Mouse (Mus musculus): ENCODE data around the gene Gmds.

The Gmds gene

DNA sequence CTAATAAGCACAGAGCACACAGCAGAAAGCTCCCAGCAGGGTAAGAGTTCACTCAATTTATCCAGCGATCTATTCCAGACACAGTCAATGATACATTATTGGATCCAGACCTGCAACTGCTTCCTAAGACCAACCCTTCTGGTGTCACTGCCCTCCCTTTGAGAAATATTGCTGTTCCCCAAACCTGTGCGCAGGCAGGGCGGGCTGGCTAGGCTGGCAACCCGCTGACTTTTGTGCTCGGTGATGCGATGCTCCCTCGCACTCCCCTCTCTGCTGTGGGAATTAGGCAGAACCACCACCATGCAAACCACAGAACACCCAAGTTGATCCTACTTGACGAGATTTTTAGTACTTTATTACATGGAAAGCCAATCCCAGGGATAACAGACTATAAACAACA, 304.4 kb downstream of the Gmds start:
- no peak for DNase-seq (ENCODE audit: low spot score)

- no peak for DNase-seq (ENCODE audit: low spot score)
Observed at GRCm38 (mm10) chr13:32026226-32026975, 312.1 kb downstream of the Gmds start.

- DNase-seq (ENCODE audit: low spot score) = no peak
Observed at GRCm38 (mm10) chr13:32024822-32025221, 313.7 kb downstream of the Gmds start.

DNA sequence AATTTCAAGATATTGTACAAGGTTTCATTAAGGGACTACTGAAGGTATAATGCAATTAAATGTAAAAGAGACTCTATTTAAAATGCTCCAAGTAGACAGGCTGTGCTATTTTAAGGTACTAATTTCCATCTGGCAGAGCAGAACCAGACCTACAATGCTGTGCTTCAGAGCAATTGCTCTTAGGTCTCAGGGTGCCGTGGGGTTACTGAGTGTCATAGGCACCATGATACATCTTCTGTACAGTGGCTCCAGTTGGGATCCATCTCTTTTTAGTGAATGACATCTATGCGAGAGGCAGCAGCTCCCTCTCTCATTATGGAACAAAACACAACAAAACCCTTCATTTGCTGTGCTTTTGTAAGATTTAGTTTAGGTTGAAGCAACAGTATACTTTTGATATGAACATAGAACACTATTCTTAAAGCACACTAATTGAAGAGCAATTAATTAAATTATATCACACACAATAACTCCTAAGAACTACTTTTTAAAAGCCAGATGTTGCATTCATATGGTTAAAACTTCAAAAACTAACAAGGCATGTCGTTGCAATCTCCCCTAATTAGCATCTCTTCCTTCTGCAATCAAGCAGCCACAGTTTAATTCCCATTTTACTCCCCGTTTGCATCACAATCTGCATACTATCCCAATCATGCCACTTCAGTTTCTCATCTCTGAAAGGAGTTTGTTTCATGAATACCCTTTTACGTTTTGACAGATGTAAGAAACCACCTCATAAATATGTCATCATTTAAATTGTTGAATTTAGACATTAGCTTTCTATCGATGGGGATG, 317.9 kb downstream of the Gmds start:
- DNase-seq (ENCODE audit: low spot score) = no peak

DNA sequence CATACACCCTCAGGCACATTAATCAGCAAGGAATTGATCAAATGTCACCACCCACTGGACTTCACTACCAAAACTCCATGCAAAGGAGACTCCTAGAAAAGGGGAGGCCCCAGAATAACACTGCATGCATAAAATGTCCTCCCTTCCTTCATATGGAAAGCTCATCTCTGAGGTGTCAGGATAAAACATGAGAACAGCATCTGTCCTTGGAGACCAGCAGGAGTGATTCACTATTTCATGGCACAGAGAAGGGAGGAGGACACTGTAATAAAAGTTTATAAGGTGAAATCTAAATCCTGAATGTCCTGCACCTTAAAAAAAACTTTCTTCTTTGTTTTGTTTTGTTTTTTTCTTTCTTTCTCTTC, 319.3 kb downstream of the Gmds start:
- DNase-seq (ENCODE audit: low spot score) = no peak

- DNase-seq (ENCODE audit: low spot score) = peak; percentile 5
Observed at GRCm38 (mm10) chr13:32018518-32019255, 319.9 kb downstream of the Gmds start.

- no peak for DNase-seq (ENCODE audit: low spot score)
Observed at GRCm38 (mm10) chr13:32008802-32009201, 329.7 kb downstream of the Gmds start.

- DNase-seq (ENCODE audit: low spot score) = no peak
Observed at GRCm38 (mm10) chr13:32008116-32008641, 330.4 kb downstream of the Gmds start.

DNA sequence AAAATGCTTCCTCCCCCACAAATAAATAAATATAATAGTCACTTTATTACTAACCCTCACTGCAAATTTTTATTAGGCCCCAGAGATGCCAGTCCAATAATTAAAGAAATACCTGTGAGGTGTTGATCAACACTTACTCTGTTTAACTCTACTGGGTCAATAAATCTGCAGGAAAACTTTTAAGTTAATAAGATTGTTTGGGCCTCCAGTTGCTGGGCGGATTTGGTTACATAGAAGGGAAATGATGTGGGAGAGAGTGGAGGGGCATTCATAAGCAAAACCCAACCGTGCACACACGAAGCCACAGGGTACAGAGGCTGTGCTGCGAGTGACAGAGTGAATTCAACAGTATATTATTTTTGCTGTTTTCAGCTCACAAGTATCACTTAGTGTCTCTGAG, 345.1 kb downstream of the Gmds start:
- no peak for DNase-seq (ENCODE audit: low spot score)

DNA sequence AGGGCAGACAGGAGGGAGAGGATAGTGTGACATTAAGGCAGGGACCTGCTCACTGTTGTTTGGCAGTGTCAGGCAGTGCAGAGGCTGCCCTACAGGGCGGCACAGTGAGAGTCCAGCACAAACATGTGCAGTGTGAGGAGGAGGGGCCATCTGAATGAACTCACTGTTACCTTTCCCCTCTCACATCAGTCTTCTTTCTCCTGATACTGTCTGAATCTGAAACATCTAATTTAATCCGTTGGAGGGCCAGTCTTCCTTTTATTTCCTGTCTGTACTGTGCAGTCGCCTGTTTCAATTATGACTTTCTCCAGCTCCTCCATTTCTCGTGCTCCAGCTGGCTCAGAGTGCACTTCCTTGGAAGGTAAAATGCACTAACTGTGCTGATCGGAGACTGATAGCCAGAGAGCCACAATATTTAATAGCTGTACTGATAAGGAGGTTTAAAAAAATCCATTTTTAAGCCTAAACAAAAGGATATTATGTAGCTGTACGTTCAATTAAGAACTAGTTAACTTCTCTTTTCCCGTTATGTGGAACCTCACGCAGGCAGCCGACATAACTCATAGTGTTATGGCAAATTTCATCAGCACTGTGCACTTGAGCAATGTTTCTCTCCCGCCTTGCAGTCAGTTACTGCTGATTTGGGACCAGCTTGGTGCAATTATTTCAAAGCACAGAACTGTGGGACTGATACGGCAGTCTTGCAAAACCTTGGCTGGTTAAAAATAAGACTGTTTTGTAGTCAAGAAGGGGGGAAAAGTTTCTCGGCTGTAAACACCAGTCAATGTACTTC, 345.9 kb downstream of the Gmds start:
- peak; percentile 4 for DNase-seq (ENCODE audit: low spot score)

GRCm38 (mm10) chr13:31981198-31981597, 357.3 kb downstream of the Gmds start:
- no peak for DNase-seq (ENCODE audit: low spot score)

GRCm38 (mm10) chr13:31978126-31978525, 360.4 kb downstream of the Gmds start:
- no peak for DNase-seq (ENCODE audit: low spot score)

DNA sequence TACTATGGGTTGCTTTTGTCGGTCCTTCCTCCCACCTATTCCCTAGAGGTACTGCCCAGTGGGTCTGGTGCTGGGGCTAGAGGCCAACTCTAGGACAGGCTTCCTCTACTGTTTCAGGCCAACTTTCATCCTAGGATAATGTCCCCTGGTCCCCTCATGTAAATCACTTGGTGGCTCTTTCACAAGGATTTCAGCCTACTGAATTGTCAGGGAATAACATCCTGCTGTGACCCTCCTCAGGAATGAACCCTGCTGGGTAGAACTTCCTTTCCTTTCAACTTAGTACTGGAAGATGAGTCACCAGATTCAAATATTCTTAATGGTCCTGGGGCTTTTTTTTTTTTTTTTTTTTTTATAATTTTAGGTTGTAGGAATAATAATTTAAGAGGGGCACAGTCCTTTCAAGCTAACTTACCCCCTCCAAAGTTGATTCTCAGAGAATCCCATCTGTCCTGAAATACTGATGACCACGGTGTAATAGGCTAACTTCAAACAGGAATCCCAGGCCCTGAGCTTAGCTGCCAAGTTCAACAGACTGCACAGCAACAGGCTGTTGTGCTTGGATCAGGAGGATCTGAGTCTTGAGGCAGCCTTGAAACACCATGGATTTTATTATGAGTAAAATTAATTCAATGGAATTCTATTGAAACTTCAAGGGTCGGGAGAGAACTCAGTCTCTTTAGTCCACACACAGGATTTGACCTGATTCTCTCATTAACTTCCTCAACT, 363.6 kb downstream of the Gmds start:
- no peak for DNase-seq (ENCODE audit: low spot score)

DNA sequence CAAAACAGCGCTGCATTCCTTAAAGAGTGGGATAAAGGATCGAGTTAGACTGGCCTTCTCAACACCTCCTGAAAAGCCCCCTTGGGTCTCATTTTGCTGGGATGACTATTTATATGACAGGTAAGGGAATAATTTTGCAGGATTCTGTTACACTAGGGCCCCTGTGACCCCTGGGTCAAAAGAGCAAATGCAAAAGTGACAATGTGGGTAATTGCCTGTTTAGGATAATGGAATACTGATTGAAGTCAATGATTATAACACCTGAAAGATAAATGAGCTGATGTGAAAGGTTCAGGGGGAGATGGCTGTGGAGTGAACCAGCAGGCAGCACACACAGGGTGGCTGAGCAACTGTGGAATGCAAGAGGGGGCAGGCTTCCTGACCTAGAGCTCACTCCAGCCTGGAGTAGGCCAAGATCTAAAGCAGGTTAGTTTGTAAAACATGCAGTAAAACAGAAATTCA, 367.5 kb downstream of the Gmds start:
- DNase-seq (ENCODE audit: low spot score) = no peak

DNA sequence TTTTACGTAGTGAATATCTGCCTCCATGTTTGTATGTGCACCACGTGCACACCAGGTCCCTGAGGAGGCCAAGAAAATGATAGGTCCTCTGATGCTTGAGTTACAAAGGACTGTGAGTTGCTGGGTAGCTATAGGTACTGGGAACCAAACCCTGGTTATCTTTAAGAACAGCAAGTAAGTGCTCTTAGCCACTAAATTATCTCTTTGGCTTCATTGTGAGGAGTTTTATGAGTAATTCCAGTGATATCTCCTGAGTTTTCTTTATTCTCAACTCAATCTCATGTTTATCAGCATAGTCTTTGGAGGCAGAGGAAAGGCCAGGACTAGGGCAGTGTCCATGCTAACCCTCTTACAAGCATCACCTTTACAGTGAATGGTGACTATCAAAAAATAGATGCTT, 370.3 kb downstream of the Gmds start:
- no peak for DNase-seq (ENCODE audit: low spot score)

DNA sequence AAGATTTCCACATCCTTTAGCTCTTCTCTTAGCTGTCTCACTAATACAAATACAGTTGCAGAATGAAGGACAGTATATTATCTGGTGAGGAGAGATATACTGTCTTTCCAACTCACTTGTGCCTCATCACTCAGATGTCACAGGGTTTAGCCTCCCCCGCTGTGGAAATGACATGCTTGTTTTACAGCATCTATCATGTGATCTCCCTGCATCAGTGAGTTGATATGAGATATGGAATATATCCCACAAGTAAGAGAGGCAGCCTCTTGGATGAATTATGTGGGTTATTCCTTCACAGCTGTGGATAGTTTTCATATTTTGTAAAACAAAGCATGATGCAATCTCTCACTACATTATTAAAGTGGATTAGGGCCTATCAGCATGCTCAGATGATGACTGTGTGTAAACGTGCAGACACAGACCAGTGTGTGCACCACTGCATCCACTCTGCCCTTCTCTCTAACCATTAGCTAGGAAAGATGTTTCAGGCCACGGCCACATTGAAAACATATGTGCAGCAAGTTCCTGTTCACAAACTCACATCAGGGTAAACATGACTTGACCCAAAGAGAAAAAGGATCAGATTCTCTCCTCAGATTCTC, 371.5 kb downstream of the Gmds start:
- DNase-seq (ENCODE audit: low spot score) = no peak

DNA sequence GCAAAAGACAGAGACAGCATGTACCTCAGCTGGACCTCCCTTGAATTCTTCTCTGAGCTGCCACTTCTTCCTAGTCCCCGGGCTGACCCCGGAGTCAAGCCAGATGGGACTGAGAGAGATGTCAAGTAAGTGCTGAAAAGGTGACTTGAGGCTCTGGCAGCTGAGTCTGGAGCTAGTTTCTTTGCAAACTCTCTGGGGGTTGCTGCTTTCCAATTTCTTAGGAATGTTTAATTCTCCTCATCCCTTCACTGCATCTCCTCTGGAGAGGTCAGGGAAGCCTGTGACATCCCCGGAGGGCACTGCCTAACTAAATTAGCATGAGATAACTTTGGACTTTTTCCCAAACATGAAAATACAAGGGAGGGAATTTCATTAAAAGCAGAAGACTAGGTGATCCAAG, 378.0 kb downstream of the Gmds start:
- DNase-seq (ENCODE audit: low spot score) = no peak

DNA sequence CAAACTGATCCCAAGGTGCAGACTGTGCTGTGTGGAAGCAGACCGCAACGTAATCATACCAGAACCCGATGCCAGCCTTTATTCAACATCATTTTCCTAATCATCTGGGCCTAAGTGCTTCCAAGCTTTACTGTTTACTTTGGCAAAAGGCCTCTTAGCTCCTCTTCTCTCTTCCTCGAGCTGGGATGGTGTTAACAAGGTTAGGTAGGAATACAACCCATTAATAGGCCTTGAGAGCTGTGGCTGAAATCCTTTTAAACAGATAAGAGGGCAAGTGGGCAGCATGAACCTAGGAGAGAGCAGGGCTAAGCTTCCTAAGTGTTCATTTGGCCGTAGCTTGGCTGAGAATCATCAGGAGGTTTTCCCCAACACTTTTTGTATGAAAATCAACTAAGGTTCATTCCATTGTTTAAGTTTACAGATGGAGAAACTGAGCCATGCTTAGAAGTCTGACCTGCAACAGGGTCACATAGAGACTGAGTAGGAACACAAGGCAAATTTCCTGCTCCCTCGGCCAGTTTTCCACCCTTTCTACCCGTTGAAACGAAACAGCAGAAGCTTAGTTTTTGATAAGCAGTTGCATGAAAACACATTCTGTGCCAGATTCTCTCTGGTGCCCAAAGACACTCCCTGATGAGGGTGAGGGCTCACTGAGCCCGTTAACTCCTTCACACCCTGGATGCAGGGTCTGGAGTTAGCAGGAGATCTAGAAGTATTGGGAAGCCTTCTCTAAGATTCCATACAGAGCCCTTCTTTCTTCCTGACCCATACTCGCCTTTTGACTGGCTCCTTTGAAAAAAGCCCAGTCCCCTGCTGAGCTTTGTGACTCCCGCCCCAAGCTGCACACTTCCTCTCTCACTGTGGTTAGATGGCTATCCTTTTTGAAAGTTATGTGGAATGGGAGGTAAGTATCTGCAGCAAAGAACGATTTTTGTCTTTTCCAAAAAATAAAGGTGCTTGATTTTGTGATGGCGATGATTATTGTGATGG, 379.9 kb downstream of the Gmds start:
- peak; percentile 8 for DNase-seq (ENCODE audit: low spot score)

- no peak for DNase-seq (ENCODE audit: low spot score)
Observed at GRCm38 (mm10) chr13:31956584-31956983, 382.0 kb downstream of the Gmds start.
